10 mouse cellular contexts compared by ENCODE assay signal in genomic region chr9:63742318-63742717, GRCm38 (mm10). TPM values are rescaled to one million over a fixed set of nuclear protein-coding genes. Genes with fewer than 3 reads are reported as not detected.
DNase-seq lines count a peak whose midpoint lies in the region; ATAC-seq and TF ChIP-seq lines count a peak whose summit lies in the region.
"Had no signal": no experiment of that assay in that cellular context is flagged by ENCODE, and none has a peak within 500 bp of the region (broad histone marks: within the 10 kb centered on the region; RNA-seq: fewer than 3 reads in every experiment).

No protein-coding gene starts in this region.

- H3K9me3 ChIP-seq in liver, embryonic 12.5 days (replicated peaks): no peaks in the 10 kb centered on the region
- H3K9me3 ChIP-seq in heart, embryonic 13.5 days: no peaks in the 10 kb centered on the region
- H3K9me3 ChIP-seq: hindbrain, embryonic 13.5 days had no signal

- no peak overlapping the region for H3K4me3 ChIP-seq in gastrocnemius, adult 2 months
- no peak overlapping the region for H3K4me3 ChIP-seq in liver, embryonic 12.5 days
- H3K4me3 ChIP-seq in heart, embryonic 13.5 days: no peak overlapping the region
- no peak overlapping the region for H3K4me3 ChIP-seq in small intestine, adult 2 months (ENCODE audit: low read depth, low read length)
- H3K4me3 ChIP-seq: hindbrain, embryonic 13.5 days had no signal

- H3K4me2 ChIP-seq in liver, embryonic 12.5 days: peak overlapping the region; percentile 14
- H3K4me2 ChIP-seq in heart, embryonic 13.5 days: peak overlapping the region; percentile 51
- H3K4me2 ChIP-seq: hindbrain, embryonic 13.5 days had no signal

- H3K9ac ChIP-seq in liver, embryonic 12.5 days: no peak overlapping the region
- peak overlapping the region; percentile 64 for H3K9ac ChIP-seq in heart, embryonic 13.5 days
- H3K9ac ChIP-seq: hindbrain, embryonic 13.5 days had no signal

- DNase-seq in gastrocnemius, adult 2 months: peak; percentile 35
- DNase-seq in gastrocnemius, postnatal 36 days: no peak
- DNase-seq in liver: no peak
- no peak for DNase-seq in frontal cortex, postnatal 14 days (ENCODE audit: low spot score in 2 of 2)
- DNase-seq in retina, postnatal 1 day: no peak
- DNase-seq: embryo, embryonic 11 days had no signal

- peaks cover 9% of the 10 kb centered on the region; the same call in 1 of the 2 replicates for H3K36me3 ChIP-seq in liver, embryonic 12.5 days
- H3K36me3 ChIP-seq in heart, embryonic 13.5 days: peaks cover 13% of the 10 kb centered on the region
- H3K36me3 ChIP-seq in small intestine, adult 2 months (ENCODE audit: control insufficient read depth, insufficient read depth, low read length): peaks cover 5% of the 10 kb centered on the region; the same call in 1 of the 2 replicates
- H3K36me3 ChIP-seq: hindbrain, embryonic 13.5 days had no signal

- H3K4me1 ChIP-seq in liver, embryonic 12.5 days: peaks cover 94% of the 10 kb centered on the region
- peaks cover 98% of the 10 kb centered on the region for H3K4me1 ChIP-seq in heart, embryonic 13.5 days
- H3K4me1 ChIP-seq in small intestine, adult 2 months (ENCODE audit: control insufficient read depth, insufficient read depth, insufficient read length, low read length): peaks cover 47% of the 10 kb centered on the region

- TF ChIP-seq CTCF in gastrocnemius, adult 2 months (IDR thresholded peaks at IDR 0.05): no peak
- no peak for TF ChIP-seq CTCF in small intestine, adult 2 months (IDR thresholded peaks at IDR 0.05; ENCODE audit: extremely low read depth, insufficient read length, insufficient replicate concordance, low read depth, low read length)

- H3K27ac ChIP-seq in gastrocnemius, adult 2 months: peak overlapping the region; percentile 65; the same call in 1 of the 2 replicates
- H3K27ac ChIP-seq in liver, embryonic 12.5 days: no peak overlapping the region
- H3K27ac ChIP-seq in heart, embryonic 13.5 days (replicated peaks): peak overlapping the region; percentile 71
- 0 out of 2 replicates have a peak overlapping the region, but pooled peaks have one; percentile 10 for H3K27ac ChIP-seq in small intestine, adult 2 months (ENCODE audit: insufficient read depth, low read depth, low read length)
- H3K27ac ChIP-seq: hindbrain, embryonic 13.5 days had no signal

- WGBS in liver, embryonic 12.5 days (ENCODE audit: insufficient replicate concordance): 15% methylated on average over 3 of the region's 3 CpGs
- WGBS in heart, embryonic 13.5 days: 9% methylated on average over 3 of the region's 3 CpGs
- 12% methylated on average over 3 of the region's 3 CpGs for WGBS in small intestine, adult 2 months

- no peaks in the 10 kb centered on the region for H3K27me3 ChIP-seq in liver, embryonic 12.5 days (replicated peaks)
- no peaks in the 10 kb centered on the region for H3K27me3 ChIP-seq in heart, embryonic 13.5 days (replicated peaks)
- H3K27me3 ChIP-seq in small intestine, adult 2 months (ENCODE audit: control insufficient read depth, insufficient read depth, low read length): no peaks in the 10 kb centered on the region
- H3K27me3 ChIP-seq: hindbrain, embryonic 13.5 days had no signal

- no peak for TF ChIP-seq POLR2A in small intestine, adult 2 months (IDR thresholded peaks at IDR 0.05; ENCODE audit: low read depth, low read length)

- intact Hi-C loops in gastrocnemius, adult 2 months (cut with DNase I): no loop called here
- intact Hi-C loops in gastrocnemius, postnatal 36 days (cut with DNase I): no loop called here

- no peak for ATAC-seq in liver, embryonic 12.5 days
- ATAC-seq in heart, embryonic 13.5 days (ENCODE audit: extremely low read depth, insufficient number of reproducible peaks, low FRiP score, low TSS enrichment): no peak

RNA-seq across cellular contexts. Expression of gene Smad3, which starts 15.5 kb away (rescaled TPM):
- total RNA-seq in gastrocnemius, adult 2 months (2021): 10 to 100 TPM; 61.7 to 75.3 TPM
- 10 to 100 TPM; 46.3 to 56.9 TPM for total RNA-seq in gastrocnemius, postnatal 36 days (2021)
- polyA plus RNA-seq in liver, embryonic 12.5 days (2016; fragmentation: Nextera tagmentation; extraction: Ambion mirVana): 5.8 and 7.2 TPM in 2 replicates
- 11.3 and 11.9 TPM in 2 replicates for polyA plus RNA-seq in heart, embryonic 13.5 days (2015; fragmentation: Nextera tagmentation; extraction: Ambion mirVana)
- 13.9 and 21.6 TPM in 2 replicates for polyA plus RNA-seq in small intestine, adult 2 months (2012; rRNA removed)
